Mouse (Mus musculus): ENCODE measurements at regions not wholly inside any gene's neighbourhood (a gene's known extent, or its start where the extent isn't known, plus 50 kb on each side); places are given as distances from the start of the nearest gene placed in this dataset.
"Not testable (repeated sequence)": the region's sequence is repeated elsewhere in the genome, so short reads cannot be mapped to it uniquely, and the experiment has no call there.

DNA sequence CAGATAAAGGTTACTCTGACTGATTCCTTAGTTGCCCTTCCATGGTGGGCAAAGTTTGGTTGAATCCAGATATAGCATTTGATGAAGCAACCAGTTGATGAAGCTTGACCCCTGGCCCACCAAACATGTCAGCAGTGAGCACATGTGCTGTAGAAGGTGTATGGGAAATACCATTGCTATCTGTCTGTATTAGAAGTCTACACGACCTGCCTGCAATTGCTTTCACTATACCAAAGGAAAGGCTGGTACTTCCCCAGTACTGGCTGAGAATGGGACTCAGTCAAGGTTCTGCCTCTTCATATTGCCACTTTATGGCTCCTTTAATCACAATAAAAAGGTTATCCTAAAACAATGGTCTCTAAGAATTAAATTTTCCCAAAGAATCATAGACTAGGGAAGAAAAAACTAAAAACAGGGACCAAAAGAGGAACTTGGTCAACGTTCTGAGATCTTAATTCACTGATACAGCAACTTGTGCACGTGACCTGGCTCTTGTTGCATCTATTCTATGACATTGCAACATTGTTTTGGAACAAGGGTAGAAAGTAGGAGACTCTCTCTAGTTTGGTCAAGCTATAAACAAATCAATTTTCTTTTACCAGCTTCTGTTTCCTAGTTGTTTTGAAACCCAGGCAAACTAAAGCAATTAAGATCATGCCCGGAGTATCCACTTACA is 284.0 kb downstream of the Rapgef2 start:
- no peak for DNase-seq

DNA sequence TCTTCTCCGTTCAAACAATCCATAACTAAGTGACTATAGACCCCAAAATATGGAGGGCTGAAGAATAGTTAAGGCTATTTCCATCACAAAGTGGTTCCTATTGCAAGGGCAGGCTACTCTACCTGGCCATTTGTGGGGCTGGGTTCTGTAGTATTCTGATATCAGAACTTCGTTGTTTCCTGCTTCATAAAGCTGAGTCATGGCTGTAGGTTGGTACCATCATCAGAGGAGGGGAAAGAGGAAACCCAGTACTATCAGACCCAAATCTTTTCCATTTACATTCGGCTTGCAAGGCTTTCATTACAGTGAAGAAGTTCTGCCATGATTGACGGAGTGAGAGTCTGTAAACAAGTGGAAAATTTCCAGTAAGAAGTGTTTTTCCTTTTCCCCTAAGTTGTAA is 284.6 kb downstream of the Rapgef2 start:
- no peak for DNase-seq

DNA sequence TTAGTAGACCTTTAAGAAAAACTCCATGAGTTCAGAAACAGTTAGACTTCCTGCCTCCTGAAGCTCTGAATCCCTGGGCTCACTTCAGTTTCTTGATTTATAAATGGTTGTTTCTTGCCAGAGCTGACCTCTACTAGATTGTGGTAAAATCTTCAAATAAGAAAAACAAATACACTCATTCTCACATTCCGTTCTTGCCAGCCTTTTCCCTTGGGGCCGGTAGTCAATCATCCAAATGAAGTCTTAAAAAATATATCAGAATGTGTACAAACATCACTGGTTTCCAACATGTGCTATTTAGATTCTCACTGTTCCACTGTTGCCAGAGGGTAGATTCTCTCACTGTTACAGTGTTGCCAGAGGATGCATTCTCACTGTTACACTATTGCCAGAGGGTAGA is 286.0 kb downstream of the Rapgef2 start:
- no peak for DNase-seq

DNA sequence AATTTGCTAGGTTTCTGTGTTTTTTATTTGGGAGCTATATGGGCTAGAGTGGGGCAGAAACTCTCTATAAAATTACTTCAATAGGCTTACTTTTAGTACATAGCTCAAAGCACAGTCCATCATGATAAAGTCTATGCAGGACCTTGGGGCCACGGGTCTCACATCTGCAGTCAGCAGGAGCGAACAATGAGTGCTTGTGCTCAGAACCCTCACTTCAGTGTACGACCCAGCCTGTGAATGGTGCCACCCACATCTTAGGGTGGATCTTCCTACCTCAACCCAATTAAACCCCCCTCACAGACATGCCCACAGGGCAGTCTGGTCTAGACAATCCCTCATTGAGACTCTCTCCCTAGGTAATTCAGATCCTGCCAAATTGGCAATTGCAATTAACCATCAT is 286.5 kb downstream of the Rapgef2 start:
- DNase-seq: no peak

DNA sequence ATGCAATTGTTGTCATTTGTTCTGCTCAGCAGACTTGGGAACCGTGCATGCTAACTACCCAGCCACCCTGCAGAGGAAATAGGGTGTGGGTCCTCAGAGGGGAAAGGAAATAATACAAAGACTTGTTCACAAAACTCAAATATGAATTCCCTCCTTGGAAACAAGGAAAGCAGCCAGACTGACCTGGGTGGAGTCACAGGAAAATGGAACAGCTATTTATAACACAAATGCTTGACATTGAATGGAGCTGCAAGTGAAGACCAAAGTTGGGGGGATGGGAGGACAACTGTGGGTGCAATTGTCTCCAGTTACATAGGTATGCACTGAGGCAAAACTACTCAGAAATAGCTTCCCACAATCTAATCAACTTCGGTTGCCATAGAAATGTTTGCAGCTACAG is 298.2 kb downstream of the Rapgef2 start:
- DNase-seq: no peak

DNA sequence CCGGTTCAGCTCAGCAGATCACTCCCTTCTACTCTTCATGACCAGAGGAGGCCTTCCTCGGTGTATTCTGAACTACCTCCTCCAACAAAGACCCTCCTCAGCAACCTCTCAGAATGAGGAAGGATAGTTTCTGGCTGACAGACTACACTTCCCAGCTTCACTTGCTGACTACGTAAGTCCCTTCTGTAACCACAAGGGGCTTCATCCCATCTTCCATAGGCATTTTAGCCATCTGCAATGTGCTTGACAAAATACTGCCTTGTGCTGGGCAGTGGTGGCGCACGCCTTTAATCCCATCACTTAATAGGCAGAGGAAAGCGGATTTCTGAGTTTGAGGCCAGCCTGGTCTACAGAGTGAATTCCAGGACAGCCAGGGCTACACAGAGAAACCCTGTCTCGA is 299.6 kb downstream of the Rapgef2 start:
- no peak for DNase-seq

DNA sequence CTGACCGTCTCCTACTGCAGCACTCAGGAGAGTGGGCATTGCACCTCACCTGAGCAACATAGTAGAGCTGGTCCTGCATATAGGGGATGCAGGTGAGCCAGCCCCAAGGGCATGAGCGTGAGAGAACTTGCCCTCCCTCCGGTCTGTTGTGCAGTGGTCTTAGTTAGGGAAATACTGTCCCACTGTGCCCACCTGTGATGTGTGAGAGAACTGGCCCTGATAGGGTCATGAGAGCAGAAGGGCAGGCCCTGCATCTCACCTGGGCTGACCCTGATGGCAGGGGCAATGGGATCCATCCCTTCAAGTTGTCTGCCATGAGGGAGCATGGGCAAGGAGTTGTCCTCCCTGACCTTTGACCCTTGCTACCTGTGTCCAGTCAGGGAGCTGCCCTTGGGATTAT is 305.3 kb downstream of the Rapgef2 start:
- no peak for DNase-seq

DNA sequence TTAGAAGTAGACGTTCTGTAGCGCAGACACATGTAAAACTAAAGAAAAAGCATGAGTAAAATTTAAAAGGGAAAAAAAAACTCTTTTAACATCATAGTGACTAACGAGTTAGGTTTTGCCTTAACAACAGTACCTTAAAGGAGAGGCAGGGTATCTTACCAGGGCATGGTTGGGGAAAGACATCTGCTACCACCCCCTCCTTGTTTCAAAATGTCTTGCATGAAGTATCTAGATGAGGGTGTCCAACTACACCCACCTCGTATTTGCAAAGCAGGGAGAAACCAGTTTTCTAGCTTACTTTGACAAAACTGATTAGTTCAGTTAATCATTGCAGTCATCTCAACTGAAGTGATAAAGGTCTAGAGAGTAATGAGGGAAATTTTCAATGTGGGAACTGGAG is 307.5 kb downstream of the Rapgef2 start:
- peak; percentile 39 for DNase-seq

DNA sequence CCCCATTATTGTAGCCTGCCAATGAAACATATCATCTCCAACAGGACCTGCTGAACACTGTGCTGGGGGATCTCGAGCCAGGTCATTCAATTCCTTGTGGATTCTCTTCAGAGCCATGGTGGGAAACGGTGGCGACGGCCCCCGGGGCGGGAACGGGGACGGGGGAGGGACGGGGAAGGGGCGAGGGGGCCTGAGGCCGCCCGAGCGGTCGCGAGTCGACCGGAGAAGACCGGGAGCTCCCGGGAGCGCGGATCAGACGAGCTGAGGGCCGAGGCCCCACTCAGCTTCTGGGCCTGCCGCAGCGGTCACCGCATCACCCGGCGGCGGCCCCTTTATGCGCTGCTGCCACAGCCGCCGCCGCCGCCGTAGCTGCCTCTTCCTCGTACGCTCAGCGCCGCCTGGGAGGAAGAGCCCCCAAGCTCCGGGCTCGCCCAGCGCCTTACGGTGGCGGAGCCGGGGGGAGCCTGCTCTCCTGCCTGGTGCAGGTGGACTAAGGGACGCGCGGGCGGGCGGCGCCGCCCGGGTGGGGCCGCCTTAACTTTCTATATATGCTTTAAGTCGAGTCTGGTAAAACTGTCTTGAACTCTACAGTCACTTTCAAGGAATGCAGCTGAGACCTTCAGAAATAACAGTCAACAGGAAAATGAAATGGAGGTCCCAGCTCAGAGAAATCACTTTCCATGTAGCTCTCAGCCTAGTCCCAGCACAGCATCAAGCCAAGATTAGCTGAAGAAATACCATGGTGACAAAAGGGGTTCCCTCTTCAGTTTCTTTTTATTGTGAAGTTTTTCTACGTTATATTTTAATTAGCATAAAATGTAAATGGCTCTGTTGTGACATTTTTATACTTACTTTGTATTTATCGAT is 319.4 kb downstream of the Rapgef2 start:
- not testable (repeated sequence) for DNase-seq

DNA sequence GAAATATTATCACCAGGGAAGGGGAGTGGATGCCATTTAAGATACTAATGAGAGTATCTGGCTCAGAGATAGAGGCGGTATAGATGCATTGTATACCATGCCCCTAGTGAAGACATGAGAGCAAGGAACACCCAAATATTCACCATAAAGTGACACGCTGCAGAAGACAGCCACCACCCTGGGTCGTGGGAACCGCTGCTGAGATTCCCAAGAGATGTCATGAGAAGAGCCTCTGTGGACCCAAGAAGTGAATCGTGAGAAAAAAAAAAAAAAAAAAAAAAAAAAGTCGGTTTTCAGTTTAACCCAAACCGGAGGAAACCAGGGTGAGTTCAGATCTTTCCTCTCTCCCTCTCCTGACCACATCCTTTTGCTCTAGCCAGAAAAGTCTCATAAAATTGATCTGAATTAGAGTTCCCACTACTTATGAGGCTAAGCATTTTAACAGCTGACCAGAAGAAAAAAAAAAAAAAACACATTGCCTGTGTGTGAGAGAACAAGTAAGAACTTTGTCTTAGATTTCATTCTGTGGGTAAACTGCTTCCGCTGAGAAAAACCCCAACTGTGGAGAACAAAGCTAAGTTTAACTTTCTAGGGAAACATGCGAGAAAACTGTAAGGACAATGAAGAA is 322.0 kb downstream of the Rapgef2 start:
- no peak for DNase-seq

DNA sequence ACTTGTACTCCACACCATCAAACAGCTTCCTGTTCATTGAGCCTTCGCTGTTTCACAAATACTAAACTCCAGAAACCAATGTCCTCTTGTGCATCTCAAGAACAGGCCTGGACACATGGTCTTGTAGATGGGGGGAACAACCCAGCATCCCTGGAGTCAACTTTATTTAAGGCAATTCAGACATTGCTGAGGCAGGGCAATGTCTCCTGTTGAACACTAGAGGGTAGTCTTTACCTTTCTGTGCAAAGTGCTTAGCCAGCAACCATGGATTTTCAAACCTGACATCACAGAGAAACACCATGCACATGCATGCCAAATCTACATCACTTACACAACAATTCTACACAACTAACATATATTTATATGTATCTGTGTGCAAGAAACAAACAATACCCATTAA is 327.5 kb downstream of the Rapgef2 start:
- DNase-seq: peak; percentile 42

DNA sequence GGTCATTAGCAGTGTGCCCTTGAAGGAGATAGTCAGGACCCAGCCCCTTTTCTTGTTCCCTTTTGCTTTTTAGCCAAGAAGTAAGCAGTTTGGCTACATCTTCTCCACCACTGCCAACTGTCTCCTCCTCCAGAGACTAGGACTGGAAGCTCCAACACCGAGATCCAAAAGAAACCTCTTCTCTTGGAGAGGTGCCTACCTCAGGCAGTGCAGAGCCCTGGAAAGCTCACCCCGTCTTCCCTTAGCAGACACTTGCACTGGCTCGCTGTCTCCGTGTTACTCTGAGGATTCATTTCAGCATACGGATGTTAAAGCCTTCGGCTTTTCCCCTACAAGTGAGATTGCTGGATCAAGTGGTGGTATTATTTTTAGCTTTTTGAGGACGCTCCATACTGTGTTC is 331.0 kb downstream of the Rapgef2 start:
- no peak for DNase-seq

DNA sequence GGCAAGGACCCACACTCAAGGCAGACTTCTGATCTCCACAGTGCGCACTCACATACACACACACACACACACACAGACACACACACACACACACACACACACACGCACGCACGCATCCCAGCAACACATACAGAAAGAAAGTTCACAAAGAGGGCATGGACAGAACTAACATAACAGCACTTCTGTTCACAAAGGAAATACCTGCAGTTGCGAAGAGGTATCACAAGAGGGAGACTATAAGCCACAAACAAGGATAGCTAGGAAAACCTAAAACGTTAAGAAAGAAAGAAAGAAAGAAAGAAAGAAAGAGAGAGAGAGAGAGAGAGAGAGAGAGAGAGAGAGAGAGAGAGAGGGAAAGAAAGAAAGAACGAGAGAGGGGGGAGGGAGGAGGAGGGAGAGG is 336.9 kb downstream of the Rapgef2 start:
- DNase-seq: not testable (repeated sequence)

DNA sequence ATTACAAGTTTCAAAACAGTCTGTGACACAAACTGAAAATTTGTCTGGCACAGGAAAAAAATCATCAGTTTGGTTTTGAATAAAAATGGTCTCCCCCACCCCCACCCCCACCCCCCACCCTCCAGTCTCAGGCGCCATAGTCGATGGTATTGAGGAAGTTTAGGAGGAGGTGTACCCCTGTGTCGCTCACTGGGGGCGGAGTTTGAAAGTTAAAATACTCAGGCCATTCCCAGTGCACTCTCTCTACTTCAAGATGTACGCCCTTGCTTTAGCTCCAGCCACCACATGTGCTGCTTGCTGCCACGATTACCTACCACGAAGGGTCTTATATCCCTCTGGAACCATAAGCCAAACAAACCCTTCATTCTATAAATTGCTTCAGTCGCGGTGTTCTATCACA is 337.6 kb downstream of the Rapgef2 start:
- no peak for DNase-seq

DNA sequence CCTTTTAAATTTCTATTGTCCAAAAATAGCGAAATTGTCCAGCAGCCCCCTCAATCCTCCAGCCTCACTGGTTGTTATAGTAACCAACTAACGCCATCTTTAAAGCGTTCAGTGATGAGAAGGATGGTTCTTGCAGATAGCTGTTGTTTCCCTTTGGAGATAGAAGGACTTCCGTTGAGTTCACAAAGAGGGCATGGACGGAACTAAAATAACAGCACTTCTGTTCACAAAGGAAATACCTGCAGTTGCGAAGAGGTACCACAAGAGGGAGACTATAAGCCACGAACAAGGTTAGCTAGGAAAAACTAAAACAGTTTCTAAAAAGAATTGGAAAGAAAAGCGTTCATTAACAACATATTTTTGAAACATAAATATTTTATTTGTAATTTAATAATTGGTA is 338.1 kb downstream of the Rapgef2 start:
- peak; percentile 65 for DNase-seq

DNA sequence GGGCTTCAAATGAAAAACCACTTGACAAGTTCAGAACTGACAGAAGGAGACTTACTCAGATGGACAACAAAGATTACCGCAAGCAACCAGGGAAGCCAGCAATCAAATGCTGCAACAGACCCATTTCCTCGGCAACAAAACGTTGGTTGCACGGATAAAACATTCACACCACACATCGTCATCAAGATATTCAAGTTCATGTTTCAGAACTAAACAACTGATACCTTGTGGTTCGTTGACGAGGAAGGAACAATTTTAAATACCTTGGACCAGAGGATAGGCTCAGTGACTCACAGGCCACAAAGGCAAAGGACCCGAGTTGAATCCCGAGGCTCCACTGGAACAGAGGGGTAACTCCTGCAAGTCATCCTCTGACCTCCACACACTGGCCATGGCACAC is 339.1 kb downstream of the Rapgef2 start:
- DNase-seq: no peak

DNA sequence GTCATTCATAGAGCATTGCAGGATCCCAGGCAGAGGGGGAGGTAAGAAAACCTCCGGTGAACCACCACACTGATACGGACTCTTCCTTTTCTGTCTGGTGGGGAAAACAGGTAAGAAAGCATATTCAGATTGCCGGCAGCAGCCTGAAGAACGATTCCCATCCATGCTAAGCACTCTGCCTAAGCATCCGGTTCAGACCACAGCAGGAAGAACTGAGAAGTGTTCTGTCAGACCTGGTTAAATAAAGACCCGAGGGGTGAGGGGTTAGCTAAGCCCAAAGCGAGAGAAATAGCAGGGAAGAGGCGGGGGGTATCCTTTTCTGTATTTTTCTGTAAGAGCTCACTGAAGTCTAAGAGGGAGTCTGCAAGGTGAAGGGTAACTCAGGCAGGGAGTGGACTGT is 342.1 kb downstream of the Rapgef2 start:
- DNase-seq: no peak

DNA sequence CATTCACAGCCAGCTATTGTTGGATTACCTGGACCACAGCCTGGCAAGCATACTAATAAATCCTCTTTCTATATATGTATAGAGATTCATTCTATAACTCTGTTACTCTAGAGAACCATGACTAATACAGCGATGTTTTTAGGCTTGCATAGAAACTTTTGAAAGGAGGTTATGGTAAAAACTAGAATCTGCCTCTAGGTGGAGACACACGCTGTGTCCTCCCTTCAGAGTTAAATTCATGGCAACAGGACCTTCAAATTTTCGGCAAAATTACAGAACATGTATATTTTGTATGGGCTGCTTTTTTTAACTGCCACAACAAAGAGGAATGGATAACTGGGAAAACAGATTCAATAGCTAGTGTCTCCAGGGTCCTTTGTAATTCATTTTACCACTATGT is 353.3 kb downstream of the Rapgef2 start:
- DNase-seq: no peak

DNA sequence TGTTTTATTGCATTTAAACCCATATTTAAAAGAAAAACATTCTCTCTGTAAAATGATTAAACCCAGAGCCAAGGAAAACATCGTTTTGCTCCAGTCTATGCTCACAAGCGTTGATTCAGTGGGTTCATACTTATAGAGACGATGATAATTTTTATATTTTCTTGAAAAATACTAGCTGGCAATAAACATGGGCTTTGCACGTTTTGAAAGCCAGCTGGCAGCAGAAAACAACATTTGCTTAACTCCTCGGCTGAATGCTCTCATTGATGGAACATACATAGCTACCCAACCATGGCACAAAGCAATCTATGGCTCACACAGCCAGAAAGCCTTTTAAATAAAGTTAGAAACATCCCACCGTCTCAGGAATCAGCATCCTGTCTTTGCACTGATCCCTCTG is 366.5 kb downstream of the Rapgef2 start:
- DNase-seq: no peak

DNA sequence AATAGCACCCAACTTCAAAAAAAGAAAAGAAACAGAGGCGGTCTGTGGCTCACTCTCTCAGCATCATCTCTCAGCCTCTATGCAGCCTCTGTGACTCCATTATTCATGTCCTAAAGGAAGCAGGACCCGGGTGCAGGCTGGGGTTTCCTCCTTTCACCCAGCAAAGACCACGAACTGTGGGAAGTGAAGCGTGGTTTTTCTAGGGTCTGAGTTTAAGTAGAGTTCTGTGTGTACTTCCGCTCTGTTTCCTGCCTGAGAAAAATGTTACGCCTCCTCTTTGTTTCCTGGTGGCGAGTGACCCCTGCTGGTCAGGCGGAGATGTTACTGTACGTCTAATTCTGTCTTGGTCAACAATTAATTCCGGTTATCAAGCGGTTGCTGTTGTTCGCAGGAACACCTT is 366.9 kb downstream of the Rapgef2 start:
- DNase-seq: peak; percentile 80

DNA sequence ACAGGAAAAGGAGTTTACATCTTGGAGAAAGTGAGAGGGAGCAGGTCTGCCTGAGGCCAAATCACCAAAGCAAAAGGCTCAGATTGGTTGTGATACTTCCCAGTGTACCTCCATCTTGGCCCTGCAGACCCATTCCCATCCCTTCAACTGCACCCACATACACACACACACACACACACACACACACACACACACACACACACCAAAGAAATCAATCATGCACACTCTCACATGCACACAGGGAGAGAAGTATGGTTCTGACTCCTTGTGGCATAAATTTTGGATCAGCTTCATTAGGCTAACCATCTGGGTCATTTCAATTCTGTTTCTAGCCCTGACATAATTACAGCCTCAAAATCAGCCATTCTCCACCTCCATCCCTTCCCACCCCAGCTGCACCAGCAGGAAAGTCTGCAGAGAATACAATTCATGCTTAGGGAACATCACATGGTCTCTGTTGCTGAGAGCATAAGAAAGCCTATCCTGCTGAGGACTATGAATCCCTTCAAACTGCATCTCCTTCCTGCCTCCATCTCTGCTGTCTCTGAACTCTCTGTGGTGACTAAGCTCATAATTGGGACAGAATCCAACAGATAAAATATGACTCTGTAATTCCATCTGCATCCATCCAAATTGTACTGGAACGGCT is 378.0 kb downstream of the Rapgef2 start:
- peak; percentile 18 for DNase-seq

DNA sequence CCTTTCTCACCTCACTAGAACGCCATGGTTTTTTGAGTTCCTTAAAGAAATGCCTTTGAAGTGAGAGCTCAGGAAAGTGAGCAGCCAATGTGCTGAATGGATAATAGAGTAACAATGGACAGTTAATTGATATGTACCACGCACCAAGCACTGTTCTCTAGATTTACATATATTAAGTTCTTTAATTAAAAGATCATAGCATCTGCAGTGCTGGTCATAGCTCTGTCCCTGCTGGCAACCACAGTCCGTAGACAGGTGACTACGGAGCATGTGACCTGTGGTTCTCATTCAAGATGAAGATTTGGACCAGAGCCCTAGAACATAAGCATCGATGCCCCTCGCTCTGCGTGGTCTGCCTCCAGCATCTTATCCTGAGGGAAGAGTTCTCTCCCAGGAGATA is 378.5 kb downstream of the Rapgef2 start:
- no peak for DNase-seq

DNA sequence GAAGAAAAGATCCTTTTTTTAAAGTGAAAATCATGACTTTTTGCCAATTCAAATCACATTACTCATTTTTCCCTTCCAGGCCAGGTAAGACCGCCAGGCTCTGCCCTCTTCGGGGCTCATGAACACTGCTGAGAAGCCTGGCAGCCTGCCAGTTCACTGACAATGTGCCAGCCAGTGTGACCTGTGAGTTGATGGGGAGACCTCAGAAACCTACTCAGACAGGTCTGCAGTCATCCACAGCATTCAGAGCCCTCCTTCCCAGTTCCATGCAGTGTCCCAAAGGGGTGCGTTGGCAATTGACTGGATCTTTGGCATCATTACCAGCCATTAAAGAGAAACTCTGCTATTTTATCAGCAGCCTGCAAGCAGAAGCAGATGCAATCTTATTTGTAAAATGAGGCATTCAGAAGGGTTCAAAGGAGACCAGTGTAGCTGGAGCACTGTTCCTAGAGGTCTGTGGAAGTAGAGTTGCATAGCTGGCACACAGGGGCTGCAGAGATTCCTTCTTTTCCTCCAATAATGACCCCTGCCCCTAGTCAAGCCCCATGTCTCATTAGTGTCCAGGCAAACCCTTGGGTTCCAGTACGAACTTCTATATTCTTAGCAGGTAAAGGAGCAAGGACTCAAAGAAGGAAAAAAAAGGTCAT is 384.4 kb downstream of the Rapgef2 start:
- DNase-seq: peak; percentile 21

Measured in right cerebral cortex, adult 18-20 months (tissue).